Mouse (Mus musculus): ENCODE measurements around the gene Mmp17. TPM values are rescaled to one million over a fixed set of nuclear protein-coding genes. Genes with fewer than 3 reads are reported as not detected.

Gene Mmp17
- polyA plus RNA-seq, 1 experiment, result 0.01 TPM

DNA sequence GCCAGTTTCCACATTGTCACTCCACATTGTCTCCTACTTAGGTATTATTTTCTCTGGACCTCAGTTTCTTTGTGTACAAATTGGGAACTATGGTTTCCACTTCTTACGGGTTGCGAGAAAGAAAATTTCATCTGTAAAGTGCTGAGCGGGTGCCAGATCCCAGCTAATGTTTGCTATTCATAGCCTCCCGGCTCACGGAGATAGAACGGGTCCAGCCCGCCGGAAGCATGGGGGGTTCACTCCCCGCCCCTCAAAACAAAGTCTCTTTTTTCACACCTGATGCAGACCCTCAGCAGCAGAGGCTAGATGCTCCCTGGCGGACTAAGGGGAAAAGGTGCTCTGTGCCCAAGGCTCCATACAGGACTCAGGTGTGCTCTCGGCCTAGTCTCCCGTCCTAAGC, 638 bp upstream of the Mmp17 start:
- Histone ChIP-seq H3K4me1 (ENCODE audit: control insufficient read depth) (peaks cover 28% of the 10 kb centered on the region), H3K4me3 (replicated peaks) (peak overlapping the region; percentile 64), H3K36me3 (ENCODE audit: control insufficient read depth) (no peaks in the 10 kb centered on the region), H3K9me3 (ENCODE audit: control insufficient read depth, low read length) (no peaks in the 10 kb centered on the region; the same call in 1 of the 2 replicates), H3K27me3 (ENCODE audit: control insufficient read depth) (peaks cover 85% of the 10 kb centered on the region)
- TF ChIP-seq GATA1 (IDR thresholded peaks at IDR 0.05; ENCODE audit: low read length) (no peak), TAL1 (IDR thresholded peaks at IDR 0.05; ENCODE audit: low read length) (no peak)

DNA sequence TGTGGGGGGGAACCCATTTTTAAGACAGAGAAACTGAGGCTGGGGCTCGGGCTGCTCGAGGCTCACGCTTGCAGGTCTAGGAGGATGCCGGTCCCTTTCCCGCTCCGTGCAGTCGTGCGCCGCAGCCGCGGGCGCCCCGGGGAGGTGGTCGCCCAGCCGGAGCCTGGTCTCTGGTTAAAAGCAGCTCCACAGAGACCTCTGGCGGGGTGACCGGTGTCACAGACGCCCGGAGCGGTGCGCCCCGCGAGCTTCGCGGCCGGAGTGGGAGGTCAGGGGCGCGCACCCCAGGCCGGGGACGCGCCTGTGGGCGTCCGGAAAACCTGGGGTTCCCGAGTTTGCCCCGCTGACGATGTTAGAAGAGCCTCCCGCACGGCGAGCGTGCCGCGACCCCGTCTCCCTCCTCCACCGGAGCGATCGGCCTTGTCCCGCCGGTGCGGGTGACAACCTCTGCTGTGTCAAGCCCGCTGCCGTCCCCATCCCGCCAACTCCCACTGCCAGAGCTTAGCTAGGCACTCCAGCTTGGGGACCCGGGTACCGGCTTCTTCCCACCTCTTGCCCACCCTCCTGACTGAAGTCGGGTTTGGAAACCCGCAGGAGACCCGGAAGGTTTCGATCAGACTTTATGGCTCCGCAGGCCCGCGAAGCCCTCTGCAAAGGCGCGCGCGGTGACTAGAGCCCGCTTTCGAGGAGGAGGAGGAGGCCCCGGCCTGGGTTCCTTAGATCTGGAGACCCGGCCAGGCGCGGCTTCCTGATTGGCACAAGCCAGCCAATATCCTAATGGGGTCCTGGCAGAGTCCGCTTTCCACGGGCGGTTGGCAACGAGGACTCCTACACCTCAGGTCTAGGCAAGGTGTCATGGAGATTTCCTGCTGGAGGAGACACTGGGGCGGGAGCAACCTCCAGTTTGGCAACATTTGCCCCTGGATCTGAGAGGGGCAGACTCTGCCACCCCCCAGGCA, 893 bp downstream of the Mmp17 start:
- Histone ChIP-seq H3K36me3 (ENCODE audit: control insufficient read depth) (no peaks in the 10 kb centered on the region), H3K4me1 (ENCODE audit: control insufficient read depth) (peaks cover 28% of the 10 kb centered on the region), H3K9me3 (ENCODE audit: control insufficient read depth, low read length) (no peaks in the 10 kb centered on the region; the same call in 1 of the 2 replicates), H3K4me3 (replicated peaks) (peak overlapping the region; percentile 64), H3K27me3 (ENCODE audit: control insufficient read depth) (peaks cover 93% of the 10 kb centered on the region)
- no peak for TF ChIP-seq TAL1 (IDR thresholded peaks at IDR 0.05; ENCODE audit: low read length)
- TF ChIP-seq GATA1 (IDR thresholded peaks at IDR 0.05; ENCODE audit: low read length), result no peak

DNA sequence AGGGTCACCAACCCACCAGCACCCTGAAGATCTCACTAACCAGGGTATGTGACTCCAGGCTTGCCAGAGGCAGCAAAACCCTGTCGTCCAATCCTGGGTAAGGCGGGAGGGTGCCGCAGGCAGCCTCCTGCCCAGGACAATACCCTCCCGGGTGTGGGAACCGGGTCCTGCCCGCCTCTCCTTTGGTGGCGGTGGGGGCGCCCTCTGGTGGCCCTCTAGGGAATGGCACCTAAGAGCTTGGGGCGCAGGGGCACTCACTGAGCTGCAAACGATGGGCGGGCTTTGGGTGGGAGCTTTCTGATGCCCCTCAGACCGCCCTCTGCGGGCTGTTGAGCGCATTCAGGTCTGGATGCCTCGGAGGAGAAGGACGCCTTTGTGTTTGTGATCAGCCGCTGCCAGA, 2.0 kb downstream of the Mmp17 start:
- Histone ChIP-seq H3K4me1 (ENCODE audit: control insufficient read depth) (peaks cover 29% of the 10 kb centered on the region), H3K9me3 (ENCODE audit: control insufficient read depth, low read length) (no peaks in the 10 kb centered on the region; the same call in 1 of the 2 replicates), H3K4me3 (replicated peaks) (no peak overlapping the region), H3K36me3 (ENCODE audit: control insufficient read depth) (no peaks in the 10 kb centered on the region), H3K27me3 (ENCODE audit: control insufficient read depth) (peaks cover 85% of the 10 kb centered on the region)
- TF ChIP-seq GATA1 (IDR thresholded peaks at IDR 0.05; ENCODE audit: low read length) (no peak), TAL1 (IDR thresholded peaks at IDR 0.05; ENCODE audit: low read length) (no peak)

DNA sequence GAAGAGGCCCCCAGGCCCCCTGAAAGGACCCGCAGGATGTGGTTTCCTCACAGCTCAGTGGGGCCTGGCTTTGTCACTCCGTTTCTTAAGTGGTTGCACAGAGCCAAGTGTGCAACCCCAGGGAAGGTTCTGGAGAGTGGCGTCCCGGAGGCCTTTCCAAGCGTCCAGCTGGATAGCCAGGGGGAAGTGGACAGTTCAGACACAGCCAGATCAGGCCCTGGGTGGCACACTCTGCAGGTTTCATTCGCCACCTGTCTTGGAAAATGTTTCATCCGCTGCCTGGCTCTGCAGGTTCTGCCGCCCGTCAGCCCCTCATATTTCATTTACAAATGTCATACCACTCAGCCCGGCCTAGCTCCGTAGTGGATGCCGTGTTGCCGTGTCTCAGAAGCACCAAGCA, 2.5 kb downstream of the Mmp17 start:
- H3K4me3 ChIP-seq (replicated peaks), result no peak overlapping the region
- peaks cover 30% of the 10 kb centered on the region for H3K4me1 ChIP-seq (ENCODE audit: control insufficient read depth)
- TF ChIP-seq GATA1 (IDR thresholded peaks at IDR 0.05; ENCODE audit: low read length), result no peak
- no peak for TF ChIP-seq TAL1 (IDR thresholded peaks at IDR 0.05; ENCODE audit: low read length)
- no peaks in the 10 kb centered on the region for H3K36me3 ChIP-seq (ENCODE audit: control insufficient read depth)
- H3K9me3 ChIP-seq (ENCODE audit: control insufficient read depth, low read length), result no peaks in the 10 kb centered on the region; the same call in 1 of the 2 replicates
- peaks cover 84% of the 10 kb centered on the region for H3K27me3 ChIP-seq (ENCODE audit: control insufficient read depth)

DNA sequence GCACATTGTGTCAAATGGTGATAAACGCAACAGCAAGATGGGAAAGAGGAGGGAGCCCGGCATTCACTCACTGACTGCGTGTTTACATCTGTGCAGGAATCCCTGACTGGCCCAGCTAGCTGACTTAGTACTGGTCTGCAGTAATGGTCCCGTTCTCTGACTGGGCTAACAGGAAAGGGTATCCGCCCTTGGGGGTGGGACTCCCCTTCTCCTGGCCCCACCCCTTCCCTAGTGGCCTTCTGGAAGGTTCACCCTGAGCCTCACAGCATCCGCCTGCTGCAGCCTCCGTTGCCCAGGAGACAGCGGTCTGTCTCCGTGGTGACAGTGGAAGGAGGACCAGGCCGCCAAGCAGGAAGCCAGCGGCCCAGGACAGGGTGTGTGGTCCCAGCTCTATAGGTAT, 6.9 kb downstream of the Mmp17 start:
- H3K9me3 ChIP-seq (ENCODE audit: control insufficient read depth, low read length), result no peaks in the 10 kb centered on the region; the same call in 1 of the 2 replicates
- peaks cover 18% of the 10 kb centered on the region for H3K4me1 ChIP-seq (ENCODE audit: control insufficient read depth)
- H3K27me3 ChIP-seq (ENCODE audit: control insufficient read depth), result peaks cover 39% of the 10 kb centered on the region
- TF ChIP-seq TAL1 (IDR thresholded peaks at IDR 0.05; ENCODE audit: low read length) (no peak), GATA1 (IDR thresholded peaks at IDR 0.05; ENCODE audit: low read length) (no peak)
- no peak overlapping the region for H3K4me3 ChIP-seq (replicated peaks)
- H3K36me3 ChIP-seq (ENCODE audit: control insufficient read depth), result no peaks in the 10 kb centered on the region

DNA sequence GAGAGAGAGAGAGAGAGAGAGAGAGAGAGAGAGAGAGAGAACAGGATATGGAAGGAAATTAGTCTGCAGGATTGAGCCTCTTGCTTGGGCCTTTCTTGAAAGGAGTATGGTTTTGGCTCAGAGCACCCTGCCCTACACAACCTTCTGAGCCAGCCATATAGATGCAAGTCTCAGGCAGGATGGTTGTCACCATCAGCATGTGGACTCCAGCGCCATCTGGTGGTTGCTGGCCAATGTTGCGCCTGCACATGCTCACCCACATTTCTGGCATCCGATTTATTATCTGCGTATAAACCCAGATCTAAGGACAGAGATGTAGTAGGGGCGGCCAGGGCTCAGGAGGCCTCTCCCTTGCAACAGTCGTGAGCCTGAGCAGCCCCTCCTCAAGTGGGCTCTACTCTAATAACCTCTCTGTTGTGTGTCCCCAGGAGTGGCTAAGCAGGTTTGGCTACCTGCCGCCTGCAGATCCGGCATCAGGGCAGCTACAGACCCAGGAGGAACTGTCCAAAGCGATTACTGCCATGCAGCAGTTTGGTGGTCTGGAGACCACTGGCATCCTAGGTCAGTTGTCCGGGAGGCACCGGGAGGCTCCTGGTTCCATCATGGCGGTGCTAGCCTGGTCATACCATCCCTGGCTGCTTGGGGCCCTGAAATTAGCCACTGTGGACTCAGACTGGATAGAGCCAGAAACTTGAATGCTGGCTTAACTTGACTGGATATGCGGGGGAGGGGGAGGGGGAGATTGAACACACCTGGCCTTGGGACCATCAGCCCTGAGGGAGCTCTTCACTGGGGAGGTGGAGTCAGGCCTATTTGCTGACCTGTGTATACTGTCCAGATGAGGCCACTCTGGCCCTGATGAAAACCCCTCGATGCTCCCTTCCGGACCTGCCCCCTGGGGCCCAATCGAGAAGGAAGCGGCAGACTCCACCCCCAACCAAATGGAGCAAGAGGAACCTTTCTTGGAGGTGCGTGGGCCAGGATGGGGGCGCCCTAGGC, 10.4 kb downstream of the Mmp17 start:
- no peak overlapping the region for H3K4me3 ChIP-seq (replicated peaks)
- no peak for TF ChIP-seq GATA1 (IDR thresholded peaks at IDR 0.05; ENCODE audit: low read length)
- no peak for TF ChIP-seq TAL1 (IDR thresholded peaks at IDR 0.05; ENCODE audit: low read length)
- peaks cover 4% of the 10 kb centered on the region for H3K9me3 ChIP-seq (ENCODE audit: control insufficient read depth, low read length)
- peaks cover 14% of the 10 kb centered on the region for H3K4me1 ChIP-seq (ENCODE audit: control insufficient read depth)
- peaks cover 8% of the 10 kb centered on the region for H3K27me3 ChIP-seq (ENCODE audit: control insufficient read depth)
- H3K36me3 ChIP-seq (ENCODE audit: control insufficient read depth), result no peaks in the 10 kb centered on the region

DNA sequence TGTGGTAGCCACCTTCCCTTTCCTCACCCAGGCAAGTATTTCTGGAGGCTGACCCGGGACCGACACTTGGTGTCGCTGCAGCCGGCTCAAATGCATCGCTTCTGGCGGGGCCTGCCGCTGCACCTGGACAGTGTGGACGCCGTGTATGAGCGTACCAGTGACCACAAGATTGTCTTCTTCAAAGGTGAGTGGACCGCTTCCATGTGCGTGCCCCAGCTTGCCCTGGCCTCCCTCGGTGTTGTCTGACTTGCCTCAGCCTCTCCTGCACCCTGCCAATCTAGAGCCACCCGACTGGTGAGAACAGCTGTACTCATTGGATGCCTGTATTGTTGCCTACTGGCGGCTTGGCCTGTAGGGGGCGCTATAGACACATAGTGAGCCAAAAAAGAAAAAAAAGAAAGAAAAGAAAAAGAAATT, 18.1 kb downstream of the Mmp17 start:
- Histone ChIP-seq H3K4me3 (replicated peaks) (no peak overlapping the region), H3K36me3 (ENCODE audit: control insufficient read depth) (no peaks in the 10 kb centered on the region), H3K9me3 (ENCODE audit: control insufficient read depth, low read length) (peaks cover 4% of the 10 kb centered on the region), H3K4me1 (ENCODE audit: control insufficient read depth) (no peaks in the 10 kb centered on the region), H3K27me3 (ENCODE audit: control insufficient read depth) (no peaks in the 10 kb centered on the region)
- TF ChIP-seq TAL1 (IDR thresholded peaks at IDR 0.05; ENCODE audit: low read length) (no peak), GATA1 (IDR thresholded peaks at IDR 0.05; ENCODE audit: low read length) (no peak)

DNA sequence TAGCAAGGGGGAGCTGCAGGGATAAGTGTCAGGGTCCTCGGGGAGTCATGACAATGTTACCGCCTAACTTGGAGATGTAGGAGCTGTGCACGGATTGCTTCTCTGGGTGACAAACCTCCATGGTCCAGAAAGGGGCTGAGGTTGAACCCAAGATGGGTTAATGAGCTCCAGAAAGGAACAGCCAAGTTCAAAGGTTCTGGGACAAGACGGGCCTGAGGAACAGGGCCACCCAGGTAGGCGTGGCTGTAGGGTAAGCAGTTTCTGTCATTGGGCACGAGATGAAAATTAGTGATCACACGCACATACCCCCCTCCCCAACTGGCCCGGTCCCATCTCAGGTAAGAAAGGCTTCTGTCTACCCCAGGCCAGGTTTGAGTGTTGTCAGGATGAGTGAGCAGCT, 23.5 kb downstream of the Mmp17 start:
- no peaks in the 10 kb centered on the region for H3K9me3 ChIP-seq (ENCODE audit: control insufficient read depth, low read length)
- no peaks in the 10 kb centered on the region for H3K4me1 ChIP-seq (ENCODE audit: control insufficient read depth)
- TF ChIP-seq TAL1 (IDR thresholded peaks at IDR 0.05; ENCODE audit: low read length) (no peak), GATA1 (IDR thresholded peaks at IDR 0.05; ENCODE audit: low read length) (no peak)
- no peaks in the 10 kb centered on the region for H3K36me3 ChIP-seq (ENCODE audit: control insufficient read depth)
- no peaks in the 10 kb centered on the region for H3K27me3 ChIP-seq (ENCODE audit: control insufficient read depth)
- H3K4me3 ChIP-seq (replicated peaks), result no peak overlapping the region
